Mouse (Mus musculus) cerebellum, adult 2 months (tissue): ENCODE results near the gene Adamts17.

Experiments
- CTCF ChIP-seq: fragments of 200-500 bp; IDR thresholded peaks from 2 replicates; pipeline ENCODE4 v1.5.1; 2011; ENCODE audit warnings: low read depth, mild to moderate bottlenecking, control low read depth, low read length, moderate library complexity, borderline replicate concordance; ENCODE audit not compliant: insufficient read depth
- POLR2A ChIP-seq: fragments of 200-500 bp; IDR thresholded peaks from 2 replicates; pipeline ENCODE4 v1.6.1; 2011; ENCODE audit warnings: low read length, control low read depth, borderline replicate concordance; ENCODE audit not compliant: insufficient read depth

DNA sequence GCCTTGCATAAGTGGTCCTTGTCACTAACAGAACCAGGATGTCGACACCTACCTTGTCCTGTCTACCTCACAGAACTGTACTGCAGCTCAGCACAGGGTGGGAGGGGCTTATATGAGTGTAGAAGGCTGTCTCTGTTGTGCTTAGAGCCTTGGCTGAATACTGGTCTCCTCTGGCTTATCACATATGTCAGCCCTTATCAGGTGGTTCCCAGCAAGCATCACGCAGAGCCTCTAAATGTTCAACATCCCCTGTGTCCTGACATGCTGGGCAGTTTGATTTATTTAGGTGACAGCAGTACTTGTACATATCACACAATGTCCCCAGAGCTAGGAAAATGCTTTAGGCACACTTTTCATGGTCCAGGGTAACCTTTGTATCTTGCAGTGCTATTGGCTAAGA, 191.7 kb downstream of the Adamts17 start:
- TF ChIP-seq CTCF = no peak
- TF ChIP-seq POLR2A = no peak
